Mouse (Mus musculus) bone marrow macrophage, adult 2 months (primary cell): ENCODE results near the gene Pld4.

Experiments
- CTCF ChIP-seq: IDR thresholded peaks from 2 replicates; pipeline ENCODE4 v1.5.1; 2012; ENCODE audit warnings: low read depth, mild to moderate bottlenecking, low read length, moderate library complexity
- POLR2A ChIP-seq: IDR thresholded peaks from 2 replicates; pipeline ENCODE4 v1.6.1; 2012; ENCODE audit warnings: mild to moderate bottlenecking, low read depth, low read length, borderline replicate concordance

GRCm38 (mm10) chr12:112768166-112768565, 7.7 kb downstream of the Pld4 start:
- TF ChIP-seq CTCF (no peak), POLR2A (no peak)
